Mouse (Mus musculus): ENCODE results near the gene Slc12a1.

Slc12a1 gene

GRCm38 (mm10) chr2:125254630-125255029 is 102.3 kb downstream of the Slc12a1 start:
- no peak for DNase-seq (ENCODE audit: low spot score)

- DNase-seq (ENCODE audit: low spot score), result no peak
Measured at GRCm38 (mm10) chr2:125255886-125256285, 103.6 kb downstream of the Slc12a1 start.

- no peak for DNase-seq (ENCODE audit: low spot score)
Measured at GRCm38 (mm10) chr2:125259230-125260120, 107.2 kb downstream of the Slc12a1 start.

- DNase-seq (ENCODE audit: low spot score), result no peak
Measured at GRCm38 (mm10) chr2:125260326-125260725, 108.0 kb downstream of the Slc12a1 start.

GRCm38 (mm10) chr2:125263056-125263455 is 110.8 kb downstream of the Slc12a1 start:
- DNase-seq (ENCODE audit: low spot score), result no peak

- no peak for DNase-seq (ENCODE audit: low spot score)
Measured at GRCm38 (mm10) chr2:125263753-125264152, 111.4 kb downstream of the Slc12a1 start.

GRCm38 (mm10) chr2:125268876-125269275 is 116.6 kb downstream of the Slc12a1 start:
- DNase-seq (ENCODE audit: low spot score), result no peak

- no peak for DNase-seq (ENCODE audit: low spot score)
Measured at GRCm38 (mm10) chr2:125275617-125276016, 123.3 kb downstream of the Slc12a1 start.

- DNase-seq (ENCODE audit: low spot score), result no peak
Measured at GRCm38 (mm10) chr2:125276692-125277091, 124.4 kb downstream of the Slc12a1 start.

GRCm38 (mm10) chr2:125278474-125278873 is 126.2 kb downstream of the Slc12a1 start:
- DNase-seq (ENCODE audit: low spot score), result peak; percentile 16

All from urinary bladder, postnatal 25 days (tissue).